Comparison of ENCODE assay signal across 11 mouse cellular contexts in genomic region chr8:78435624-78435960, GRCm38 (mm10). TPM values are rescaled to one million over a fixed set of nuclear protein-coding genes. Genes with fewer than 3 reads are reported as not detected.
A peak's percentile ranks its signal among the peaks of the same experiment; 100 is the strongest.
DNase-seq lines count a peak whose midpoint lies in the region; ATAC-seq and TF ChIP-seq lines count a peak whose summit lies in the region.
"Had no signal": no experiment of that assay in that cellular context is flagged by ENCODE, and none has a peak within 500 bp of the region (broad histone marks: within the 10 kb centered on the region; RNA-seq: fewer than 3 reads in every experiment).

No protein-coding gene starts in this region.

- H3K27ac ChIP-seq in heart, embryonic 16.5 days (ENCODE audit: low read length), result no peak overlapping the region
- H3K27ac ChIP-seq in embryonic facial prominence, embryonic 13.5 days, result no peak overlapping the region
- H3K27ac ChIP-seq in hindbrain, postnatal 0 days, result no peak overlapping the region
- peak overlapping the region; percentile 75 for H3K27ac ChIP-seq in midbrain, postnatal 0 days (ENCODE audit: low read depth, low read length)
- H3K27ac ChIP-seq: liver, embryonic 13.5 days had no signal

- no peaks in the 10 kb centered on the region for H3K9me3 ChIP-seq in heart, embryonic 16.5 days (replicated peaks; ENCODE audit: control insufficient read depth, low read length)
- H3K9me3 ChIP-seq in embryonic facial prominence, embryonic 13.5 days, result no peaks in the 10 kb centered on the region
- no peaks in the 10 kb centered on the region for H3K9me3 ChIP-seq in hindbrain, postnatal 0 days (ENCODE audit: low read length)
- no peaks in the 10 kb centered on the region for H3K9me3 ChIP-seq in midbrain, postnatal 0 days (ENCODE audit: low read length)
- H3K9me3 ChIP-seq: liver, embryonic 13.5 days had no signal

- peaks cover 79% of the 10 kb centered on the region for H3K27me3 ChIP-seq in heart, embryonic 16.5 days (ENCODE audit: control insufficient read depth, insufficient read depth, low read length)
- peaks cover 90% of the 10 kb centered on the region for H3K27me3 ChIP-seq in embryonic facial prominence, embryonic 13.5 days
- peaks cover 76% of the 10 kb centered on the region for H3K27me3 ChIP-seq in hindbrain, postnatal 0 days (ENCODE audit: insufficient read depth, low read length)
- H3K27me3 ChIP-seq in midbrain, postnatal 0 days (ENCODE audit: insufficient read depth, low read length), result peaks cover 48% of the 10 kb centered on the region

- no peak for ATAC-seq in heart, embryonic 16.5 days (replicated peaks; ENCODE audit: extremely low read depth, insufficient read depth, low FRiP score)
- no peak for ATAC-seq in embryonic facial prominence, embryonic 13.5 days (ENCODE audit: insufficient number of reproducible peaks, insufficient read depth, low FRiP score, low TSS enrichment, low read depth)
- ATAC-seq in hindbrain, postnatal 0 days, result no peak
- ATAC-seq in midbrain, postnatal 0 days (ENCODE audit: low FRiP score), result no peak

- WGBS in heart, embryonic 16.5 days, result 4% methylated on average over 18 of the region's 18 CpGs
- WGBS in embryonic facial prominence, embryonic 13.5 days, result under 1% methylated on average over 18 of the region's 18 CpGs
- 1% methylated on average over 18 of the region's 18 CpGs for WGBS in hindbrain, postnatal 0 days
- WGBS in midbrain, postnatal 0 days, result 1% methylated on average over 18 of the region's 18 CpGs

- no peak for TF ChIP-seq CTCF in hindbrain, postnatal 0 days (IDR thresholded peaks at IDR 0.05; ENCODE audit: low read depth)
- TF ChIP-seq CTCF in midbrain, postnatal 0 days (IDR thresholded peaks at IDR 0.05), result no peak

- no peak for DNase-seq in heart, adult 18-20 months
- no peak for DNase-seq in hindbrain, postnatal 0 days (ENCODE audit: low spot score)
- no peak for DNase-seq in midbrain, postnatal 0 days (ENCODE audit: low spot score)
- no peak for DNase-seq in embryo, embryonic 9.5 days (ENCODE audit: extremely low spot score)
- DNase-seq in layer of hippocampus, adult 9-11 months, result no peak
- no peak for DNase-seq in layer of hippocampus, postnatal 25 days (ENCODE audit: extremely low spot score in 1 of 2, low spot score in 1 of 2)
- DNase-seq: liver, embryonic 13.5 days had no signal

- peak overlapping the region; percentile 71; the same call in 1 of the 2 replicates for H3K4me2 ChIP-seq in heart, embryonic 16.5 days (ENCODE audit: low read depth, low read length)
- H3K4me2 ChIP-seq in embryonic facial prominence, embryonic 13.5 days, result peak overlapping the region; percentile 76
- H3K4me2 ChIP-seq in hindbrain, postnatal 0 days (ENCODE audit: low read depth, low read length), result peak overlapping the region; percentile 77
- H3K4me2 ChIP-seq in midbrain, postnatal 0 days (ENCODE audit: low read depth, low read length, poor library complexity, severe bottlenecking), result peak overlapping the region; percentile 89

- H3K9ac ChIP-seq in heart, embryonic 16.5 days (ENCODE audit: low read length), result no peak overlapping the region
- no peak overlapping the region for H3K9ac ChIP-seq in embryonic facial prominence, embryonic 13.5 days
- H3K9ac ChIP-seq in hindbrain, postnatal 0 days (replicated peaks; ENCODE audit: low read length), result no peak overlapping the region
- H3K9ac ChIP-seq in midbrain, postnatal 0 days (replicated peaks; ENCODE audit: low read length, poor library complexity, severe bottlenecking), result peak overlapping the region; percentile 50
- H3K9ac ChIP-seq: liver, embryonic 13.5 days had no signal

- peaks cover 13% of the 10 kb centered on the region; the same call in 1 of the 2 replicates for H3K4me1 ChIP-seq in heart, embryonic 16.5 days (ENCODE audit: control insufficient read depth, insufficient read depth, low read length)
- peaks cover 36% of the 10 kb centered on the region for H3K4me1 ChIP-seq in embryonic facial prominence, embryonic 13.5 days
- H3K4me1 ChIP-seq in hindbrain, postnatal 0 days (ENCODE audit: insufficient read depth, low read length), result 0 out of 2 replicates have a peak, but pooled peaks cover 3% of the 10 kb centered on the region
- H3K4me1 ChIP-seq in midbrain, postnatal 0 days (ENCODE audit: insufficient read depth, low read length), result peaks cover 4% of the 10 kb centered on the region; the same call in 1 of the 2 replicates
- H3K4me1 ChIP-seq: liver, embryonic 13.5 days had no signal

- peak overlapping the region; percentile 53 for H3K4me3 ChIP-seq in heart, embryonic 16.5 days (ENCODE audit: low read length)
- H3K4me3 ChIP-seq in embryonic facial prominence, embryonic 13.5 days, result peak overlapping the region; percentile 47
- peak overlapping the region; percentile 49 for H3K4me3 ChIP-seq in hindbrain, postnatal 0 days (ENCODE audit: low read length)
- peak overlapping the region; percentile 53 for H3K4me3 ChIP-seq in midbrain, postnatal 0 days (ENCODE audit: low read depth, low read length)
- H3K4me3 ChIP-seq: erythroblast, embryonic 14.5 days had no signal

- no peaks in the 10 kb centered on the region for H3K36me3 ChIP-seq in heart, embryonic 16.5 days (ENCODE audit: control insufficient read depth, insufficient read depth)
- no peaks in the 10 kb centered on the region for H3K36me3 ChIP-seq in embryonic facial prominence, embryonic 13.5 days
- no peaks in the 10 kb centered on the region for H3K36me3 ChIP-seq in hindbrain, postnatal 0 days (ENCODE audit: insufficient read depth, low read length)
- H3K36me3 ChIP-seq in midbrain, postnatal 0 days (ENCODE audit: insufficient read depth, low read length), result no peaks in the 10 kb centered on the region
- H3K36me3 ChIP-seq: liver, embryonic 13.5 days had no signal

RNA-seq across cellular contexts. Expression of gene Pou4f2, which starts 0.9 kb away (rescaled TPM):
- polyA plus RNA-seq in heart, embryonic 16.5 days (2015; fragmentation: Nextera tagmentation; extraction: Ambion mirVana), result not detected in 2 replicates
- not detected for total RNA-seq in heart, adult 18-20 months (2021)
- polyA plus RNA-seq in embryonic facial prominence, embryonic 13.5 days (2015; fragmentation: Nextera tagmentation; extraction: Ambion mirVana), result 0.08 TPM in 1 of 2 replicates, not detected in the other
- 3.9 and 7.8 TPM in 2 replicates for total RNA-seq in hindbrain, postnatal 0 days (2014; rRNA removed)
- 2.7 and 3.3 TPM in 2 replicates for polyA plus RNA-seq in hindbrain, postnatal 0 days (2015; fragmentation: Nextera tagmentation; extraction: Ambion mirVana)
- 34.6 and 34.8 TPM in 2 replicates for total RNA-seq in midbrain, postnatal 0 days (2014; rRNA removed)
- 13.0 and 14.4 TPM in 2 replicates for polyA plus RNA-seq in midbrain, postnatal 0 days (2015; fragmentation: Nextera tagmentation; extraction: Ambion mirVana)
- not detected for total RNA-seq in layer of hippocampus, postnatal 25 days (2021)
- total RNA-seq: hematopoietic stem cell, adult 5-6 weeks had no signal
- polyA plus RNA-seq: erythroblast, embryonic 14.5 days; liver, embryonic 13.5 days had no signal
